Mouse (Mus musculus) gastrocnemius, postnatal 36 days (tissue): ENCODE data around the gene Irak4. TPM values are rescaled to one million over a fixed set of nuclear protein-coding genes. Genes with fewer than 3 reads are reported as not detected.

Experiments used
- DNase-seq, 2 experiments: peaks; one replicate each; pipeline ENCODE4 v3.0.0; 2022
- intact Hi-C: fragments of 180-260 bp; cut with DNase I; formaldehyde crosslinking; loops from one replicate; pipeline ENCODE4 v1.15.1; 2025
- long read RNA-seq, 2 experiments: library from polyadenylated mRNA; stranded (forward); transcript quantifications; one replicate each; pipeline ENCODE4 v2.0.0; 2021
- total RNA-seq, 2 experiments: library from RNA; stranded (reverse); gene quantifications; 2 replicates each; pipeline ENCODE4 v1.2.3; 2021

Irak4 gene
- 1 to 10 TPM; 2.5 to 2.8 TPM for total RNA-seq
- long read RNA-seq, experiment 1, partial matches to known transcripts = 0 of 8 reads
- long read RNA-seq, experiment 1, other reads (novel, unspliced or antisense) = 8 of 8 reads
- long read RNA-seq, experiment 2, partial matches to known transcripts = 0 of 13 reads
- long read RNA-seq, experiment 2, other reads (novel, unspliced or antisense) = 13 of 13 reads

DNA sequence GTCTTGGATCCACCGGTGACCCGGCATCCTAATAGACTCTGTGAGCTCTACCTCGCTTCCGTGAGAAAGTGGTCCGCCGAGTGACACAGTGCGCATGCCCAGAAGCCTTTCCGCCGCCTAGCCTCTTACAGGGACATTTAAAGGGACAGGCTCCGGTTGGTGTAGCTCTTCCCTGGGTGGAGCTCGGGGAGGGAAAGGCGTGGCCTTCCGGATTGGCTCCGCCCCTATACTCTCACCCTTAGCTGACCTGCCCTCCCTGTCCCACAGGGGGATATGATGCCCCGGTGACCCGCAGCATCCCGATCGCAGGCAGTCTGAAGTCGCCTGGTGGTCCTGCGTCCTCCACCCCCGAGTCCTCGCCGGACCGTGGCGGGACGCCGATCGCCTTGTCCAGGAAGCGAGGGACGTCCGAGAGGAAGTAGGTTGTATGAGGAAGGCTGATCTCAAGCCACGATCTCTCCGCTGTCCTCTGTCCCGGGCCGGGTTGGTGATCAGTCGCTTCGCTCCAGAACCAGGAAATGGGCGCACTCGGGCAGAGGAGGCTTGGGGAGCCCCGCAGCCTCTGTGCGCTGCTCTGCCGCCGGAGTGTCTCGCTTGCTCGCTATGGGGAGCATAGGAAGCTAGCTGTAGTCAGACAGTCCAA is at the start of gene Irak4, which contains the start of gene Pus7l:
Gene Irak4, plus strand, starts transcription at position 235 of the 643 bp plus-strand sequence.
Gene Pus7l, minus strand, starts transcription at position 139 of the 643 bp plus-strand sequence.
- peak; percentile 91 to 92 for DNase-seq
- intact Hi-C loops = no loop called here

DNA sequence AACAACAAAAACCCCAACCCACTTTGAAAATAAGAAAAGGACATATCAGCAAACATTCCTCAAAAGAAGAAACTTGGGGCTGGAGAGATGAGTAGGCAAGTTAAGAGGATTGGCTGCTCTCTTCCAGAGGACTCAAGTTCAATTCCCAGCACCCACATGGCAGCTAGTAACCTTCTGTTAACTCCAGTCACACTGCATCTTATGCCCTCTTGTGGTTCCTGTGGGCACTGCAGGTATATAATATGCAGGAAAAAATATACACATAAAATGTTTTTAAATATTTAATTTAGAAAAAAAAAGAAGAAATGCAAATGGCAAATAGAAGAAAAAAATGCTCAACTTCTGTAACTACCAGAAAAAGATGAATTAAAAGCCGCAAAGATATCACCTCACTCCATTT is 49.0 kb upstream of the Irak4 start:
- intact Hi-C loops = no loop called here
- DNase-seq = no peak

- intact Hi-C loops = no loop called here
- DNase-seq = no peak
Observed at GRCm38 (mm10) chr15:94495936-94496335, 47.5 kb upstream of the Irak4 start.

- DNase-seq = no peak
- intact Hi-C loops = no loop called here
Observed at GRCm38 (mm10) chr15:94499260-94499659, 44.2 kb upstream of the Irak4 start.

DNA sequence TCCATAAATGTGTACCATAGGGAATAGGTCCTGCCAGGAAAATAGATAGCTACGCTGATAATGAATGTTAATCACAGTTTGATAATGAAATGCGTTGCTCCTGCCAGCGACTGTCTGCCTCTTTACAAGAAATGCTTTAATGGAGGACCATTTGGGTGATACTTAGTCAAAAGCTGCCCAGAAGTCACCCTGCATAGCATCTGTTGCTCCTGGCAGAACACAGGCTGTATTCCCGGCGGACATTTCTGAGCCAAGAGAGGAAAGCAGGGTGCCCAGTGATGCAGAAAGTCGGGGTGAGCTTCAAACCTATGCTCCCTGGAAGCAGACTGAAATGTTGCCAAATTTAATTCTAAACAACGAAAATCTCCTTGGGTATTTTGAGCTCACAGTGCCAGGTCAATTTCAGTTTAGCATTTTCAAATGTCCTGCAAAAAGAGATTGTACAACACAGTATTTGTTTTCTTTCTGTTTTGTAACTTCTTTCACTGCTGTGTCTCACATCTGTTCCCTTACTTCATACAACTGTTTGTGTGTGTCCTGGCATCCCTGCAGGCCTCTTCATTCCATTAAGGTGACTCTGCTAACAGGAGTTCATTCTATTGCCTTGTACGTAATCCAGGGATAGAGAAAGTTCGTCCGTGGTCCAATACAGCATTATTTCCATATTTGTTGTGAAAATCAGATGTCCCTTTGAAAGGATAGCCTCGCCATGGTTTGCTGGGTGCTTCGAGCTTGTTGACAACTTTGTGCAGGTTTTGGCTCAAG is 39.8 kb upstream of the Irak4 start:
- peak in 1 of 2 experiments; percentile 12 for DNase-seq
- intact Hi-C loops = no loop called here

GRCm38 (mm10) chr15:94517913-94518491 is 25.4 kb upstream of the Irak4 start:
- intact Hi-C loops = loop anchor here (5.0 kb wide), 1 partner anchor 251 kb away; no protein-coding TSS in a partner anchor
- no peak for DNase-seq

DNA sequence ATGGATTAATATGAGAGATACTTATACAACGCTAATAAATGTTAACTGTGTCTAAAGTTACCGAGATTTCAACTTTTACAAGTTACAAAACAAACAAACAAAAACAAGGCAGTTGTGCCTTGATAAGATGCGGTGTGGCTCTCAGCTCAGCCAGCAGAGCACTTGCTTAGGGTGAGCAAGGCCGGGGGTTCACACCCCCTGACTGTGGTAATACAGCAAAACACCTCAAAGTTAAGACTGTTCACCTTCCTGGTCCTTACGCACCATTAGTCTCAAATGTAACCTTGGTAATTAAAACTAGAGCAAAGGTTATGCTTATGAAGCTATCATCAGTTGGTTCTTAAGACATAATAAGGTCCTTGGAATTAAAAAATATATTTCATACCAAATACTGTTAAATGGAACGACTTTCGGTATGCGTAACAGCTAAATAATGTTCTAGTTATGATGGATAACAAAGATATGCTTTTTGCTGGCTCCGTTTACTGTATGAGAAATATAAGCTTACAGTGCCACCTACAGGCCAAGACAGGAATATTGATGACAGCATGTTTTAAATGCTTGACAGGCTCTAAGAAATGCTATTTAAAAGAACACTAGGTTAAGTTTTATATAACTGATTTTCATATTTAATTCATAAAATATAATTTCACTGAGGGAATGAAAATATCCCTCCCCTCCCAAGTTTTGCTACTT is 23.1 kb upstream of the Irak4 start:
- intact Hi-C loops = loop anchor here (1.0 kb wide), 1 partner anchor 178 kb away; no protein-coding TSS in a partner anchor
- DNase-seq = no peak

DNA sequence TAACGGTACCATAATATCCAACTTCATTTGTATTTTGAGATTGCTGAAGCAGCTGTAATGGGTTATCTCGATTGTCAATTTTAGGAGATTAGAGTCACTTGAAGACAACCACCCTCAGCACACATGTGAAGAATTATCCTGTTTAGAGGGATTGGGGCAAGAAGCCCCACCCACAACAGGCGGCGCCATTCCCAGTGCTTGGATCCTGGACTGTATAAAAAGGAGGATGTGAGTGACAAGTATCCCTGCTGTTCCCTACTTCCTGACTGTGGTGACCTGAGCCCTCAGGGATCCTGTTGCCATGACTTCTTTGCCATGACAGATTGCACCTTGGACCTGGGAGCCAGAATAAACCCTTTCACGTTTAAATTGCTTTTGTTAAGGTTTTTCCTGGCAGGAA is 22.5 kb upstream of the Irak4 start:
- DNase-seq = no peak
- intact Hi-C loops = loop anchor here (1.0 kb wide), 1 partner anchor 179 kb away; no protein-coding TSS in a partner anchor

DNA sequence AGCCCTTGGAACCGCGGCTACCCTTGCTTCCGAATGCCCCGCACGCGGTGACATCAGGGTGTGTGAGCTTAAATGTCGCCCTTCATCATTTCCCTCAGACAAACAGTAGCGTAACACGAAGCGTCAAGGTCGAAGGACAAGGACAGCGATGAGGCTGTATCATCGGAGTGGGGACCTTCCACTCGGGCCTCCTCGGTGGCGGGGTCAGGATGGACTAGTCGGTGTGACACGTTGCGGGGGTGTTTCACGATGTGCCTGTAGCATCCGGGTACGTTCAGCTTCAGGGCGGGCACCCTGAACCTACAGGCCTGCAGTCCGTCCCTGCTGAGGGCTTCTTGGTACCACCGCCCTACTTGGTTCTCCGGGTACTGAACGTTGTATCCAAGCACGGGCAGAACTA is 20.2 kb upstream of the Irak4 start:
- intact Hi-C loops = no loop called here

DNA sequence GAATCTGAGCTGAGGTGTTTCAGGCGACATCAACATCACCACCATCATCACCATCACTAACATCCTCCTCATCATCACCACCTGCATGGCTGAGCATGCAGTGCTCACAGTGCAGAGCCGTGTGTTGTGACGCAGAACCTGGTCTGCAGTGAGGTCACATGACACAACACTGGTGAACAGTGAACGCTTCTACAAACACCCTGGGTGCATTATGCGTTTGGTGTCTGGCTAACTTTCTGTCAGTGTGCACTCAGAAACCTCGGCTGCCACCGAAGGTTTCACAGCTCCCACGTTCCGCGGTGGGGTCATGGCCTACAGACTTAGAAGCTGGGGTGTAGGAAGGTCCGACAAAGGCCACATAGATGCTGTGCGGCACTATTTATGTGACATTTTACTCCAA is 18.5 kb upstream of the Irak4 start:
- intact Hi-C loops = no loop called here

More for the DNA sequence above, 20.2 kb upstream of the Irak4 start:
- DNase-seq = no peak

GRCm38 (mm10) chr15:94530519-94530918 is 12.9 kb upstream of the Irak4 start:
- intact Hi-C loops = no loop called here

More for the DNA sequence above, 18.5 kb upstream of the Irak4 start:
- no peak for DNase-seq

DNA sequence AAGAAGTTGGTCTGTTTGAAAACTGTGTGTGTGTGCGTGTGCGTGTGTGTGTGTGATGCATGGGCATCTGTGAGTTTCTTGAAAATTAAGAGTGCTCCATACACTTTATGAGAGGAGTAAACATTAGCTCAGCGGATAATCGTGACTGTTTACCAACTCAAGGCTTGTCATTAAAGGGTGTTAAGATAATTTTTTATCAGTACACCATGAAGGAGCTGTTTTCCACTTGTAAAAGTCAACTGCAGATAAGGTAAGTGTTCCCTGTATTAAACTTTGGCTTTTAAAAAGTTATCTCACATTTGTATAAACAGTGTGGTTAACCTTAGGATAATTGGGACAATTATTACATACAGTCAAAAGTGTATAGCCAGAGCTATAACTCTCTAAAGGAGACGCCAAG is 11.1 kb upstream of the Irak4 start:
- intact Hi-C loops = no loop called here
- DNase-seq = no peak

More at GRCm38 (mm10) chr15:94530519-94530918, 12.9 kb upstream of the Irak4 start:
- no peak for DNase-seq

GRCm38 (mm10) chr15:94532956-94533355 is 10.5 kb upstream of the Irak4 start:
- intact Hi-C loops = no loop called here

GRCm38 (mm10) chr15:94535521-94535920 is 7.9 kb upstream of the Irak4 start:
- DNase-seq = no peak
- intact Hi-C loops = no loop called here

More at GRCm38 (mm10) chr15:94532956-94533355, 10.5 kb upstream of the Irak4 start:
- no peak for DNase-seq

- DNase-seq = no peak
- intact Hi-C loops = no loop called here
Observed at GRCm38 (mm10) chr15:94539296-94539695, 4.1 kb upstream of the Irak4 start.

- no peak for DNase-seq
- intact Hi-C loops = no loop called here
Observed at GRCm38 (mm10) chr15:94542567-94543408, 655 bp upstream of the Irak4 start.

DNA sequence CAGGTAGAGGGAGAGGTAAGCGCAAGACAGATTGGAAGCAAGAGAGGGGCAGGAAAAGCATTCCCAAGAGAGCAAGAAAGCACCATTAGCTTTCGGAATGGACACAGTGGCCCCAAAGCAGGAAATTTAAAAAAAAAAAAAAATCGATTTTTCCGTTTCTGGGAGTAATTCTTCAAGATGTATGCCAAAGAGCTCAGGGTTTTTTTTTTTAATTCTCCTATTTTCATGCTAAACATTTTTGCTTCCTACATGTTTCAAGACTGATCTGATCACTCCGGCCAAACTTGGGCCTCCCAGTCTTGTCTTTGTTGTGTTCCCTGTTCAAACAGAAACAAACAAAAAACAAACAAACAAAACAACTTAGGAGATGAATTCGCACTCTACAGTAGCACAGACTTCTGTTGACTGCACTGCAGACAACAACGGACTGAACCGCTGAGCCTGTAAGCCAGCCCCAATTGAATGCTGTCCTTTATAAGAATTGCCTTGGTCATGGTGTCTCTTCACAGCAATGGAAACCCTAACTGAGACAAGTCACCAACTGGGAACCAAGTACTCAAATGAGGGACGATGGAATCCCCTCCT is 701 bp downstream of the Irak4 start:
- DNase-seq = no peak
- intact Hi-C loops = no loop called here

- DNase-seq = no peak
- intact Hi-C loops = no loop called here
Observed at GRCm38 (mm10) chr15:94544844-94545243, 1.4 kb downstream of the Irak4 start.

- intact Hi-C loops = no loop called here
Observed at GRCm38 (mm10) chr15:94553536-94553935, 10.1 kb downstream of the Irak4 start.

More at GRCm38 (mm10) chr15:94553536-94553935, 10.1 kb downstream of the Irak4 start:
- DNase-seq = no peak
